Mouse (Mus musculus) limb, embryonic 11.5 days (tissue): ENCODE measurements around the gene Ccdc180. TPM values are rescaled to one million over a fixed set of nuclear protein-coding genes. Genes with fewer than 3 reads are reported as not detected.

Experiments used
- ATAC-seq: fragments of 200-750 bp; cut with Nextera tagmentation; 2 replicates; pipeline ENCODE4 v1.8.0; 2017; ENCODE audit warnings: low read depth; ENCODE audit not compliant: insufficient number of reproducible peaks, low FRiP score, low TSS enrichment
- DNase-seq: peaks from one replicate; pipeline ENCODE4 v3.0.0-alpha.2; 2015; ENCODE audit warnings: low spot score
- H3K27ac ChIP-seq: fragments of 300-500 bp; sonication (generic); replicated peaks from 2 replicates; pipeline ENCODE4 v1.5.1; 2014; ENCODE audit warnings: low read depth, mild to moderate bottlenecking, low read length
- H3K27me3 ChIP-seq: fragments of 300-500 bp; sonication (generic); 2 replicates; pipeline ENCODE4 v1.6.1; 2014; ENCODE audit warnings: mild to moderate bottlenecking, low read length, mixed read lengths; ENCODE audit not compliant: control insufficient read depth, insufficient read depth
- H3K36me3 ChIP-seq: fragments of 300-500 bp; sonication (generic); 2 replicates; pipeline ENCODE4 v1.6.1; 2014; ENCODE audit warnings: mild to moderate bottlenecking, low read length, moderate library complexity, mixed read lengths; ENCODE audit not compliant: control insufficient read depth, insufficient read depth
- H3K4me1 ChIP-seq: fragments of 300-500 bp; sonication (generic); 2 replicates; pipeline ENCODE4 v1.6.1; 2014; ENCODE audit warnings: low read length, mixed read lengths; ENCODE audit not compliant: control insufficient read depth, insufficient read depth
- H3K4me2 ChIP-seq: fragments of 300-500 bp; sonication (generic); 2 replicates; pipeline ENCODE4 v1.6.1; 2014; ENCODE audit warnings: low read depth, mild to moderate bottlenecking, moderate library complexity; ENCODE audit not compliant: severe bottlenecking
- H3K4me3 ChIP-seq: fragments of 300-500 bp; sonication (generic); 2 replicates; pipeline ENCODE4 v1.5.1; 2014; ENCODE audit warnings: low read depth, low read length
- H3K9ac ChIP-seq: fragments of 300-500 bp; sonication (generic); 2 replicates; pipeline ENCODE4 v1.6.1; 2014; ENCODE audit warnings: mild to moderate bottlenecking, low read length
- H3K9me3 ChIP-seq: fragments of 300-500 bp; sonication (generic); 2 replicates; pipeline ENCODE4 v1.6.1; 2016; ENCODE audit warnings: low read length; ENCODE audit not compliant: control insufficient read depth
- WGBS: fragments of 180-500 bp; shearing (Covaris S2); extraction: QIAGEN DNeasy Blood & Tissue Kit; methylation state at CpG from one replicate; pipeline ENCODE4 v1.1.7; 2014; 5-methylcytosine and 5-hydroxymethylcytosine counted together
- polyA plus RNA-seq: library from polyadenylated mRNA; unstranded; fragments of >200 nt; fragmentation: Nextera tagmentation; extraction: Ambion mirVana; gene quantifications from 2 replicates; pipeline ENCODE4 v1.2.1, GENCODE M21; 2014

Ccdc180 gene
- polyA plus RNA-seq, 1 experiment from 2014 or later, result not detected

DNA sequence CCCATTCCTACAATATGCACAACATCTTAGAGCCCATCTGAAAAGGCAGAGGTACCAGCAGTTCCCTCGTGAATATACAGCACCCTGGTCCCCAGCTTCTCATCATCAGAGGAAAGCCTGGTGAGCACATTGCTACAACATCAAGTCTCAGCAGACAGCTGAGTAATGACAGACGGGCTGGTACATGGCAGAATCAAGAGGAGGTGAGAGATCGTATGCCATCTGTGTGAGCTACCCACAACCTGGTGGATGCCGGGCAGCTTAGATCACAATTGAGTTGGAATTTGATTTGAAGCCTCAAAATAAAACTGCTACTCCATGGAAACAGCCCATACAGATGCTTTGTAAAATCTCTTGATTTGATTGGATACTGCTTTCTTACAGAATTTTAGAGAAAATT lies 108.4 kb downstream of the Ccdc180 start:
- ATAC-seq (no peak), DNase-seq (no peak)
- no peak overlapping the region for H3K4me3 ChIP-seq
- no peaks in the 10 kb centered on the region for H3K36me3 ChIP-seq
- no peak overlapping the region for H3K4me2 ChIP-seq
- no peaks in the 10 kb centered on the region for H3K9me3 ChIP-seq
- H3K4me1 ChIP-seq, result no peaks in the 10 kb centered on the region
- no peaks in the 10 kb centered on the region for H3K27me3 ChIP-seq
- no peak overlapping the region for H3K27ac ChIP-seq
- no peak overlapping the region for H3K9ac ChIP-seq
- WGBS, result 77% methylated on average over 4 of the region's 4 CpGs

Other genes with a start within 250 kb of the Ccdc180 start
- gene Aldh1b1, start 91.3 kb upstream of the Ccdc180 start, polyA plus RNA-seq, result 0.58 and 0.99 TPM in 2 replicates
- gene Igfbpl1, start 63.4 kb upstream of the Ccdc180 start, polyA plus RNA-seq, result 0.52 and 0.67 TPM in 2 replicates
- gene Stra6l, start 41.6 kb upstream of the Ccdc180 start, polyA plus RNA-seq, result 2.8 and 3.1 TPM in 2 replicates
- 5.5 and 7.4 TPM in 2 replicates for gene Tdrd7, start 75.0 kb downstream of the Ccdc180 start, polyA plus RNA-seq
- gene Tmod1, start 148.6 kb downstream of the Ccdc180 start, polyA plus RNA-seq, result 2.1 and 3.5 TPM in 2 replicates
- gene Ncbp1, start 248.3 kb downstream of the Ccdc180 start, polyA plus RNA-seq, result 129 and 135 TPM in 2 replicates
- gene Tstd2, start 248.4 kb downstream of the Ccdc180 start, polyA plus RNA-seq, result 45.1 and 55.1 TPM in 2 replicates